ENCODE assay signal across 8 mouse cellular contexts in genomic region chr14:55618486-55619195, GRCm38 (mm10). TPM values are rescaled to one million over a fixed set of nuclear protein-coding genes. Genes with fewer than 3 reads are reported as not detected.
DNase-seq lines count a peak whose midpoint lies in the region; ATAC-seq lines count a peak whose summit lies in the region.

No protein-coding gene starts in this region.

- no peaks in the 10 kb centered on the region for H3K9me3 ChIP-seq in embryonic facial prominence, embryonic 12.5 days
- H3K9me3 ChIP-seq in intestine, embryonic 16.5 days (ENCODE audit: control insufficient read depth, low read length): no peaks in the 10 kb centered on the region
- no peaks in the 10 kb centered on the region for H3K9me3 ChIP-seq in neural tube, embryonic 12.5 days

- H3K36me3 ChIP-seq in embryonic facial prominence, embryonic 12.5 days: no peaks in the 10 kb centered on the region
- no peaks in the 10 kb centered on the region for H3K36me3 ChIP-seq in intestine, embryonic 16.5 days (ENCODE audit: control insufficient read depth, insufficient read depth, low read length)
- peaks cover 1% of the 10 kb centered on the region; the same call in 1 of the 2 replicates for H3K36me3 ChIP-seq in neural tube, embryonic 12.5 days

- H3K9ac ChIP-seq in embryonic facial prominence, embryonic 12.5 days: no peak overlapping the region
- H3K9ac ChIP-seq in intestine, embryonic 16.5 days (ENCODE audit: low read depth, low read length): peak overlapping the region; percentile 46; the same call in 1 of the 2 replicates
- peak overlapping the region; percentile 40; the same call in 1 of the 2 replicates for H3K9ac ChIP-seq in neural tube, embryonic 12.5 days

- ATAC-seq in embryonic facial prominence, embryonic 12.5 days (ENCODE audit: insufficient number of reproducible peaks, insufficient read depth, low FRiP score, low TSS enrichment): no peak
- ATAC-seq in intestine, embryonic 16.5 days: no peak
- no peak for ATAC-seq in neural tube, embryonic 12.5 days (ENCODE audit: low FRiP score, low read depth)

- peak overlapping the region; percentile 18 for H3K4me3 ChIP-seq in embryonic facial prominence, embryonic 12.5 days
- H3K4me3 ChIP-seq in intestine, embryonic 16.5 days (ENCODE audit: low read length): peak overlapping the region; percentile 37
- peak overlapping the region; percentile 20 for H3K4me3 ChIP-seq in neural tube, embryonic 12.5 days

- peak overlapping the region; percentile 35 for H3K4me2 ChIP-seq in embryonic facial prominence, embryonic 12.5 days (replicated peaks)
- H3K4me2 ChIP-seq in intestine, embryonic 16.5 days (ENCODE audit: low read depth, low read length): peak overlapping the region; percentile 49
- H3K4me2 ChIP-seq in neural tube, embryonic 12.5 days (replicated peaks): peak overlapping the region; percentile 51

- 41% methylated on average over 22 of the region's 22 CpGs for WGBS in embryonic facial prominence, embryonic 12.5 days
- 34% methylated on average over 22 of the region's 22 CpGs for WGBS in intestine, embryonic 16.5 days
- WGBS in neural tube, embryonic 12.5 days: 52% methylated on average over 22 of the region's 22 CpGs

- DNase-seq in spleen, adult 12 weeks (ENCODE audit: low spot score): peak; percentile 37
- DNase-seq in spleen, adult 18-20 months: no peak
- no peak for DNase-seq in left cerebral cortex, adult 18-20 months (ENCODE audit: low spot score in 2 of 2)
- no peak for DNase-seq in right cerebral cortex, postnatal 25 days
- no peak for DNase-seq in frontal cortex, adult 2 months (ENCODE audit: extremely low spot score in 1 of 2, low spot score in 1 of 2)

- H3K4me1 ChIP-seq in embryonic facial prominence, embryonic 12.5 days: no peaks in the 10 kb centered on the region
- peaks cover 9% of the 10 kb centered on the region; the same call in 1 of the 2 replicates for H3K4me1 ChIP-seq in intestine, embryonic 16.5 days (ENCODE audit: control insufficient read depth, insufficient read depth, low read length)
- H3K4me1 ChIP-seq in neural tube, embryonic 12.5 days: no peaks in the 10 kb centered on the region

- no peak overlapping the region for H3K27ac ChIP-seq in embryonic facial prominence, embryonic 12.5 days
- no peak overlapping the region for H3K27ac ChIP-seq in intestine, embryonic 16.5 days (ENCODE audit: low read length)
- H3K27ac ChIP-seq in neural tube, embryonic 12.5 days: no peak overlapping the region

- H3K27me3 ChIP-seq in embryonic facial prominence, embryonic 12.5 days: no peaks in the 10 kb centered on the region
- H3K27me3 ChIP-seq in intestine, embryonic 16.5 days (replicated peaks; ENCODE audit: control insufficient read depth, insufficient read depth, low read length): no peaks in the 10 kb centered on the region
- no peaks in the 10 kb centered on the region for H3K27me3 ChIP-seq in neural tube, embryonic 12.5 days (replicated peaks)

RNA-seq across cellular contexts. Expression of gene Rec8, which starts 0.8 kb away (rescaled TPM):
- polyA plus RNA-seq in embryonic facial prominence, embryonic 12.5 days (2016; fragmentation: Nextera tagmentation; extraction: Ambion mirVana): 7.8 and 8.2 TPM in 2 replicates
- 13.1 and 13.9 TPM in 2 replicates for polyA plus RNA-seq in intestine, embryonic 16.5 days (2015; fragmentation: Nextera tagmentation; extraction: Ambion mirVana)
- polyA plus RNA-seq in neural tube, embryonic 12.5 days (2016; fragmentation: Nextera tagmentation; extraction: Ambion mirVana): 20.6 and 22.8 TPM in 2 replicates
- total RNA-seq in left cerebral cortex, adult 18-20 months (2021): 1 to 10 TPM; 1.7 to 2.7 TPM
- 17.2 and 22.6 TPM in 2 replicates for polyA plus RNA-seq in frontal cortex, adult 2 months (2012; rRNA removed)

RNA-seq across cellular contexts. Expression of gene Irf9, which starts 15.3 kb away (rescaled TPM):
- 9.5 and 10.6 TPM in 2 replicates for polyA plus RNA-seq in embryonic facial prominence, embryonic 12.5 days (2016; fragmentation: Nextera tagmentation; extraction: Ambion mirVana)
- polyA plus RNA-seq in intestine, embryonic 16.5 days (2015; fragmentation: Nextera tagmentation; extraction: Ambion mirVana): 11.6 and 12.9 TPM in 2 replicates
- polyA plus RNA-seq in neural tube, embryonic 12.5 days (2016; fragmentation: Nextera tagmentation; extraction: Ambion mirVana): 8.8 and 9.0 TPM in 2 replicates
- total RNA-seq in left cerebral cortex, adult 18-20 months (2021): 10 to 100 TPM; 11.7 to 11.8 TPM
- 19.1 and 22.9 TPM in 2 replicates for polyA plus RNA-seq in frontal cortex, adult 2 months (2012; rRNA removed)

RNA-seq across cellular contexts. Expression of gene Ipo4, which starts 17.1 kb away (rescaled TPM):
- 99.8 and 117 TPM in 2 replicates for polyA plus RNA-seq in embryonic facial prominence, embryonic 12.5 days (2016; fragmentation: Nextera tagmentation; extraction: Ambion mirVana)
- 65.5 and 71.1 TPM in 2 replicates for polyA plus RNA-seq in intestine, embryonic 16.5 days (2015; fragmentation: Nextera tagmentation; extraction: Ambion mirVana)
- polyA plus RNA-seq in neural tube, embryonic 12.5 days (2016; fragmentation: Nextera tagmentation; extraction: Ambion mirVana): 73.7 and 85.6 TPM in 2 replicates
- 100 to 1,000 TPM; 106 to 116 TPM for total RNA-seq in left cerebral cortex, adult 18-20 months (2021)
- 139 and 152 TPM in 2 replicates for polyA plus RNA-seq in frontal cortex, adult 2 months (2012; rRNA removed)

RNA-seq across cellular contexts. Expression of gene Gm49378, which starts 19.1 kb away (rescaled TPM):
- polyA plus RNA-seq in embryonic facial prominence, embryonic 12.5 days (2016; fragmentation: Nextera tagmentation; extraction: Ambion mirVana): 0.87 and 3.0 TPM in 2 replicates
- 0.53 and 0.70 TPM in 2 replicates for polyA plus RNA-seq in intestine, embryonic 16.5 days (2015; fragmentation: Nextera tagmentation; extraction: Ambion mirVana)
- 2.1 and 3.6 TPM in 2 replicates for polyA plus RNA-seq in neural tube, embryonic 12.5 days (2016; fragmentation: Nextera tagmentation; extraction: Ambion mirVana)
- total RNA-seq in left cerebral cortex, adult 18-20 months (2021): 1 to 10 TPM; 3.6 to 4.3 TPM
- 4.3 and 6.2 TPM in 2 replicates for polyA plus RNA-seq in frontal cortex, adult 2 months (2012; rRNA removed)

RNA-seq across cellular contexts. Expression of gene Tm9sf1, which starts 25.0 kb away (rescaled TPM):
- polyA plus RNA-seq in embryonic facial prominence, embryonic 12.5 days (2016; fragmentation: Nextera tagmentation; extraction: Ambion mirVana): 102 TPM in 2 replicates
- 131 and 133 TPM in 2 replicates for polyA plus RNA-seq in intestine, embryonic 16.5 days (2015; fragmentation: Nextera tagmentation; extraction: Ambion mirVana)
- polyA plus RNA-seq in neural tube, embryonic 12.5 days (2016; fragmentation: Nextera tagmentation; extraction: Ambion mirVana): 62.7 and 68.6 TPM in 2 replicates
- total RNA-seq in left cerebral cortex, adult 18-20 months (2021): 10 to 100 TPM; 37.0 to 39.8 TPM
- 33.0 and 38.5 TPM in 2 replicates for polyA plus RNA-seq in frontal cortex, adult 2 months (2012; rRNA removed)
